Mouse (Mus musculus) CH12.LX (cell line): Measurements from ENCODE around the gene Slc6a5. TPM values are rescaled to one million over a fixed set of nuclear protein-coding genes. Genes with fewer than 3 reads are reported as not detected.

ENCODE experiments used
- DNase-seq: peaks from one replicate; pipeline ENCODE4 v3.0.0-alpha.2; 2013; ENCODE audit errors: extremely low read depth
- H3K27ac ChIP-seq: 2 replicates; pipeline ENCODE4 v1.5.1; 2012; ENCODE audit warnings: low read depth, mild to moderate bottlenecking, control low read depth, moderate library complexity; ENCODE audit not compliant: insufficient read depth
- H3K27me3 ChIP-seq: replicated peaks from 2 replicates; pipeline ENCODE3; 2012; ENCODE audit warnings: inconsistent platforms
- H3K36me3 ChIP-seq, 2 experiments: replicated peaks in 1 of 2; 2 replicates each; pipeline versions ENCODE3 to v1.6.1; 2012; ENCODE audit warnings: inconsistent platforms in 1 of 2, low read length in 1 of 2, mild to moderate bottlenecking in 1 of 2, mixed read lengths in 1 of 2, moderate library complexity in 1 of 2; ENCODE audit not compliant: control insufficient read depth in 1 of 2, insufficient read depth in 1 of 2
- H3K4me1 ChIP-seq, 2 experiments: 2 replicates each; pipeline ENCODE4 v1.6.1; 2012; ENCODE audit warnings: inconsistent platforms in 1 of 2, moderate library complexity in 1 of 2; ENCODE audit not compliant: insufficient read depth in 2 of 2, control insufficient read depth in 1 of 2
- H3K4me2 ChIP-seq: 2 replicates; pipeline ENCODE4 v1.6.1; 2012; ENCODE audit warnings: low read depth, mild to moderate bottlenecking, control low read depth; ENCODE audit not compliant: poor library complexity, insufficient read depth, severe bottlenecking
- H3K4me3 ChIP-seq, 3 experiments: fragments of 150-350 bp in 1 of 3; sonication (generic) in 1 of 3; replicated peaks in 1 of 3; 2 replicates each; pipeline versions ENCODE3 to v1.5.1; 2011 to 2012; ENCODE audit warnings: low read depth in 2 of 3, low read length in 2 of 3, mild to moderate bottlenecking in 2 of 3, moderate library complexity in 2 of 3, control low read depth in 1 of 3, improper control_type of control experiment in 1 of 3, inconsistent platforms in 1 of 3, mixed read lengths in 1 of 3; ENCODE audit not compliant: poor library complexity in 1 of 3
- H3K79me2 ChIP-seq: replicated peaks from 2 replicates; pipeline ENCODE4 v1.6.1; 2012; ENCODE audit warnings: mild to moderate bottlenecking, moderate library complexity; ENCODE audit not compliant: control insufficient read depth, poor library complexity, insufficient read depth, severe bottlenecking; ENCODE audit errors: extremely low read depth
- H3K9ac ChIP-seq: 2 replicates; pipeline ENCODE4 v1.6.1; 2012; ENCODE audit warnings: low read depth, mild to moderate bottlenecking, control low read depth, moderate library complexity; ENCODE audit not compliant: insufficient read depth
- H3K9me3 ChIP-seq: replicated peaks from 2 replicates; pipeline ENCODE3; 2012; ENCODE audit warnings: low read length, inconsistent platforms, mixed read lengths
- BHLHE40 ChIP-seq: IDR thresholded peaks from 2 replicates; pipeline ENCODE4 v1.6.1; 2011; ENCODE audit warnings: mild to moderate bottlenecking, low read depth, low read length, improper control_type of control experiment
- CTCF ChIP-seq, 2 experiments: IDR thresholded peaks in 1 of 2; conservative IDR thresholded peaks in 1 of 2; 2 replicates each; pipeline ENCODE4 v1.5.1; 2011 to 2012; ENCODE audit warnings: low read depth in 2 of 2, low read length in 2 of 2, improper control_type of control experiment in 1 of 2, inconsistent platforms in 1 of 2, mild to moderate bottlenecking in 1 of 2, moderate library complexity in 1 of 2
- E2F4 ChIP-seq: IDR thresholded peaks from 2 replicates; pipeline ENCODE4 v1.6.1; 2011; ENCODE audit warnings: low read depth, low read length, improper control_type of control experiment; ENCODE audit not compliant: insufficient replicate concordance
- ETS1 ChIP-seq: conservative IDR thresholded peaks from 2 replicates; pipeline ENCODE4 v1.6.1; 2012; ENCODE audit warnings: low read depth, mild to moderate bottlenecking, inconsistent platforms, low read length, improper control_type of control experiment, moderate library complexity
- HCFC1 ChIP-seq: IDR thresholded peaks from 2 replicates; pipeline ENCODE4 v1.6.1; 2012; ENCODE audit warnings: low read depth, mild to moderate bottlenecking, inconsistent platforms, low read length, improper control_type of control experiment
- IRF4 ChIP-seq: IDR thresholded peaks from 2 replicates; pipeline ENCODE4 v1.6.1; 2014; ENCODE audit warnings: low read depth, mild to moderate bottlenecking, inconsistent platforms, low read length, improper control_type of control experiment
- JUND ChIP-seq: conservative IDR thresholded peaks from 2 replicates; pipeline ENCODE4 v1.6.1; 2011; ENCODE audit warnings: low read depth, low read length, improper control_type of control experiment
- MAFK ChIP-seq: IDR thresholded peaks from 2 replicates; pipeline ENCODE4 v1.6.1; 2011; ENCODE audit warnings: low read length, improper control_type of control experiment; ENCODE audit not compliant: insufficient replicate concordance
- MAX ChIP-seq: IDR thresholded peaks from 2 replicates; pipeline ENCODE4 v1.6.1; 2011; ENCODE audit warnings: low read length, improper control_type of control experiment
- MYC ChIP-seq: IDR thresholded peaks from 2 replicates; pipeline ENCODE4 v1.6.1; 2011; ENCODE audit warnings: low read depth, mild to moderate bottlenecking, improper control_type of control experiment, low read length
- RAD21 ChIP-seq: IDR thresholded peaks from 2 replicates; pipeline ENCODE4 v1.6.1; 2011; ENCODE audit warnings: low read depth, mild to moderate bottlenecking, low read length, improper control_type of control experiment, moderate library complexity
- RCOR1 ChIP-seq: conservative IDR thresholded peaks from 2 replicates; pipeline ENCODE4 v1.6.1; 2012; ENCODE audit warnings: low read depth, mild to moderate bottlenecking, inconsistent platforms, low read length, improper control_type of control experiment
- SMC3 ChIP-seq: IDR thresholded peaks from 2 replicates; pipeline ENCODE4 v1.6.1; 2011; ENCODE audit warnings: low read depth, low read length, improper control_type of control experiment
- TCF12 ChIP-seq: IDR thresholded peaks from 2 replicates; pipeline ENCODE4 v1.6.1; 2014; ENCODE audit warnings: low read depth, mild to moderate bottlenecking, inconsistent platforms, low read length, improper control_type of control experiment
- UBTF ChIP-seq: IDR thresholded peaks from 2 replicates; pipeline ENCODE4 v1.6.1; 2012; ENCODE audit warnings: low read depth, mild to moderate bottlenecking, inconsistent platforms, low read length, improper control_type of control experiment, moderate library complexity
- USF1 ChIP-seq: IDR thresholded peaks from 2 replicates; pipeline ENCODE4 v1.6.1; 2014; ENCODE audit warnings: low read depth, mild to moderate bottlenecking, inconsistent platforms, low read length, improper control_type of control experiment
- USF2 ChIP-seq: conservative IDR thresholded peaks from 2 replicates; pipeline ENCODE4 v1.6.1; 2011; ENCODE audit warnings: low read depth, low read length, improper control_type of control experiment
- ZMIZ1 ChIP-seq: IDR thresholded peaks from 2 replicates; pipeline ENCODE4 v1.6.1; 2012; ENCODE audit warnings: low read depth, mild to moderate bottlenecking, inconsistent platforms, low read length, improper control_type of control experiment
- dilution Hi-C: fragments of 300-500 bp; cut with MboI; formaldehyde crosslinking; loops from 2 replicates; pipeline ENCODE4 v1.14.3; 2020; ENCODE audit warnings: low sequenced_read_pairs; ENCODE audit not compliant: extremely low pct_unique_long_range_greater_than_20kb, extremely low pct_ligation_motif_present
- in situ Hi-C: fragments of 300-500 bp; cut with MboI; formaldehyde crosslinking; loops from 3 replicates; pipeline ENCODE4 v1.14.3; 2019; ENCODE audit warnings: low sequenced_read_pairs, low pct_ligation_motif_present, low pct_unique_long_range_greater_than_20kb, mixed read lengths
- polyA plus RNA-seq: library from polyadenylated mRNA; unstranded; fragments of >175 nt; gene quantifications from 2 replicates; pipeline ENCODE4 v1.2.1, GENCODE M21; 2012; ENCODE audit warnings: low read depth; ENCODE audit not compliant: insufficient read length
- total RNA-seq, 2 experiments: library from RNA; depleted of rRNA; stranded (reverse); fragments of 300-350 nt in 1 of 2; fragments of >200 nt in 1 of 2; gene quantifications; 2 replicates each; pipeline ENCODE4 v1.2.3; 2012 to 2014

The Slc6a5 gene
- total and polyA plus RNA-seq, 3 experiments, result not detected

DNA sequence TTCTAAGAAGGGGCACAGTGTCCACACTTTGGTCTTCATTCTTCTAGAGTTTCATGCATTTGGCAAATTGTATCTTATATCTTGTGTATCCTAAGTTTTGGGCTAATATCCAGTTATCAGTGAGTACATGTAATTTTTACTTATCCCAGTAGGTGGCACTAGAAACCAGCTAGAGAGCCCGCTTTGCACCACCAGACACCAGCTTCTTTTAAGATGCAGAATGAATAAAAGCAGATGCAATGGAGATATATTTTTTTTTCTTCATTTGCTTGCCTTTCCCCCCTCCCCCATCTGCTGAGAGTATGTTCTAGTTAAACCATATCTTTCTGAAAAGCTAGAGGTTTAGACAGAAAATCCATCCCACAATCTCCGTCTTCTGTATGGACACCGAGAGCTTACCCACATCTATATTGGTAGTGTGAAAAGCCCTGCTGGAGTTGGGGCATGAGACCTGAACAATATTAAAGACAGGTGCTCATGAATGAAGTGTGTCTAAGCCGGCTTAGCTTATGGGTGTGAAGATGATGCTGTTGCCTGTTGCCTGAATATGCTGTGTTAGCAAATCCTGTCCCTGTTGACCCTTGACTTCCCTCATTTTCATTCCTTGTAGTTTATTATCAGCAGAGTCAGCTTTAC is 43.7 kb downstream of the Slc6a5 start:
- Histone ChIP-seq H3K4me2 (no peak overlapping the region), H3K9ac (no peak overlapping the region), H3K27me3 (peaks cover 30% of the 10 kb centered on the region), H3K27ac (no peak overlapping the region), H3K4me1 (no peaks in the 10 kb centered on the region), H3K36me3 (no peaks in the 10 kb centered on the region), H3K9me3 (no peaks in the 10 kb centered on the region), H3K4me3 (no peak overlapping the region), H3K79me2 (no peaks in the 10 kb centered on the region)
- in situ Hi-C loops, result no loop called here
- peak; percentile 26 for DNase-seq
- dilution Hi-C loops, result no loop called here
- no peak for TF ChIP-seq ETS1
- no peak for TF ChIP-seq USF1
- 0 out of 2 replicates have a peak, but pooled peaks have one; percentile 15 for TF ChIP-seq MAFK
- TF ChIP-seq RAD21, result peak; percentile 71
- peak; percentile 21 to 67; a peak in 2 of 4 replicates for TF ChIP-seq CTCF (conservative IDR thresholded peaks at IDR 0.05 in 1 of 2, IDR thresholded peaks at IDR 0.05 in 1 of 2; ENCODE audit: low read depth in 2 of 2, low read length in 2 of 2)
- TF ChIP-seq MYC, result no peak
- TF ChIP-seq SMC3, result peak; percentile 40
- TF ChIP-seq, all 38 proteins: peak for 4

DNA sequence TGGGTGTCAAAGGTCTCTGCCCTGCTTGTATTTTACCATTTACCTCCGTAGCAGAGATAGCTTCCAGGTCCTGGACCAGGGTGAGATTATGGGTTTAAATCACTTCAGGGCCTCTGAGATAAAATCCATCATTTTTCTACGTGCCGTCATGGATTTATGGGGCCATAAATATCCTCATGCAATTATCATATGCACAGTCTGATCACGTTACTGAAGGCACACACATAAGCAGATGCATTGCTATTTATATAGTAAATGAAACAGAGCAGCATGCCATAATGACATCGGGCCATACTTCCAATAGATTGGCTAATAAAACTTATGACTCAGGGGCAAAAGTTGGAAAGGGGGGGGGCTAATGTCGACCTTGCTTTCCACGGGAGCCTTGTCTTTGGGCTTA is 44.9 kb downstream of the Slc6a5 start:
- dilution Hi-C loops (no loop called here), in situ Hi-C loops (no loop called here)
- TF ChIP-seq BHLHE40 (no peak), USF2 (no peak), IRF4 (no peak), ZMIZ1 (no peak), UBTF (no peak), MAX (no peak), TCF12 (no peak), JUND (no peak), RCOR1 (no peak), HCFC1 (no peak), ETS1 (no peak), E2F4 (no peak)

More for the DNA sequence above, 44.9 kb downstream of the Slc6a5 start:
- DNase-seq, result no peak
- Histone ChIP-seq H3K4me2 (no peak overlapping the region), H3K79me2 (no peaks in the 10 kb centered on the region), H3K36me3 (no peaks in the 10 kb centered on the region), H3K27ac (no peak overlapping the region), H3K27me3 (peaks cover 25% of the 10 kb centered on the region), H3K4me3 (no peak overlapping the region), H3K9me3 (no peaks in the 10 kb centered on the region), H3K4me1 (no peaks in the 10 kb centered on the region), H3K9ac (no peak overlapping the region)
